Mouse (Mus musculus) kidney, adult 18-20 months (tissue): ENCODE data around the gene Stk39.

Experiments
- DNase-seq: peaks from one replicate; pipeline ENCODE4 v3.0.0; 2021

Gene Stk39

DNA sequence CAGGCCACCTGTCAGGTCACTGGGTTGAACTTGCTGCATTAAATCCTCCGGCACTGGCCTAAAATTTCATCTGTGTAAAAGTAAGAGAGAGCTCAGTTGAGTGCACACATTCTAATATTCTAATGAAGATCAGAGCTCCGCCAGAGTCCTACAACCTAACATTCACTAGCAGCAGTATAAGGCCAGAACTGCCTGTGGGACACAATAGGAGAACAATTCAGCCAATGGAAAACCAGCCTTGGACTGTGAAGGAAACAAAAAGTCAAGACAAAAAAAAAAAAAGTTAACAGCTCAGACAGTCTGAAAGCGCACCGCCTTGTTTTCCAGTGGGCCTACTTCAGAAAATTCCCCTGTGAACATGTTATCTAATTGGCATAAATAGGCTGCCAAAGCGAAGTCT lies 137.1 kb downstream of the Stk39 start:
- DNase-seq = no peak

DNA sequence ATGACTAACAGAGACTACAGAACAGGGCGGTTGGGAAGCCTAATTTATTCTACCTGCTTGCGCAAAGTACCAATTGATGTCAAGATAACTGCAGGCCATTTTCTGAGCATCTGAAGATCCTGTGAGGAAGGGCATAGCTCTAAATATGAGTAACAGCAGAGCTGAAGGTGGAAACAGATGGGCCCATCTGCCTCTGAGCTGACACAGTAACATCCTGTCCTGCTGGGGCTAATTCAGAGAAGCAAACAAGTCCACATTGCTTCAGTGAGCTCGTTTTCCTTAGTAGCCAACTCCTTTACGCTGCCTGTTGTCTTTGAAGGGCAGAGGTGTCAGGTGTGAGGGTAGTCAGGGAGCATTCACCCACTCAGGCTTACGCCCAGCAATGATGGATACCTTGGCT lies 146.8 kb downstream of the Stk39 start:
- no peak for DNase-seq

DNA sequence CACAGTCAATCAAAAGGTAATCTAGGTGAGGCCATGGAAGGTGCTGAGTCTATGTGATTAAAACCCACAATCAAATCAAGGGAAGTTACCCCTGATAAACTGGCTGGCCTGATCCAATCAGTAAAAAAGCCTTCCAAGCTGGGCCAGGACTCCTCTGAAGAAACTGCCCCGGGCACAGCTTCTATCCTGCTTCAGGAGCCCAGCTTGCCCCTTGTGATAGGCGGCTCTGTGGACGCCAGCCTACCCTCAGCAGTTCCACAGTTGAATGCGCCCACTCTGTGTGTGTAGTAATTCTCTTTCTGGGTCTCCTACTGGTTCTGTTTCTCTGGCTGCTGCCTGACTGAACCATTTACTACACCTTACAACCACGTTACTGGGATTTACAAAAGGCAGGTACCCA lies 150.8 kb downstream of the Stk39 start:
- DNase-seq = no peak

DNA sequence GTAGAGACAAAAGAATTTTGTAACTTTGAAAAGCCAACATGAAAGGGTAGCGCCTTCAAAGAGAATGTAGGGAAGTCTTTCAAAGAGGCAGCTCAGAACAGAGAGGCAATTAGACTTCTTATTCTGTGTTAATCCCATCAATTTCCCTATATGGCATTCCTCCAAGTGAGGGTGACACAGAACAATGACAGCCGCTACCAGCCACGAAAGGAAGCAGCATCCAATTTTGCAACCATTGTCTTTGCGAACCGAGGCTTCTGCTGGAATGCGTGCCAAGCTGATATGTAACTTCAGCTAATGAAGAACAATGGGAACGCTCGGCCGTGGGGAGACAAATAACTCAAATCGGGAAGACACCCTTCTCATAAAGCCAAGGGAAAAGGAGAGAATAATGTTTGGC lies 151.4 kb downstream of the Stk39 start:
- DNase-seq = no peak

DNA sequence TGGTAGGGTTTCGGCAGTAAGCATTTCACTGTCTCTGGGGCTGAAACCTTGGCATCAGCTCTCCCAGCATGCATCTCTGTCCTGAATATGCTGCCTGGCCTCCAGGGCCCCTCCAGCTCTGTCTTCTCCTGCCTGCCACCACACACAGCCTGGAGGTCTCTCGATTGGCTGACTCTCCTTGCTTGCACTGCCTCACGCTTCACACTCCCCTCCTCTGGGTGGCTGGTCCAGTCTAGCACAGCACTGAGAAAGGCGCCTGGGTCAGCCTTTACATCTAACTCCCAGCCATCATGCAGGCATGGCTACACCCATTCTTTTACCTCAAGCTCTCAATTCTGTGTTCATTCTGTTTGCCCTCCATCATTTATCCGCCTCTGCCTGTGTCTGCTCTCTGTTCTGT lies 153.6 kb downstream of the Stk39 start:
- DNase-seq = no peak

DNA sequence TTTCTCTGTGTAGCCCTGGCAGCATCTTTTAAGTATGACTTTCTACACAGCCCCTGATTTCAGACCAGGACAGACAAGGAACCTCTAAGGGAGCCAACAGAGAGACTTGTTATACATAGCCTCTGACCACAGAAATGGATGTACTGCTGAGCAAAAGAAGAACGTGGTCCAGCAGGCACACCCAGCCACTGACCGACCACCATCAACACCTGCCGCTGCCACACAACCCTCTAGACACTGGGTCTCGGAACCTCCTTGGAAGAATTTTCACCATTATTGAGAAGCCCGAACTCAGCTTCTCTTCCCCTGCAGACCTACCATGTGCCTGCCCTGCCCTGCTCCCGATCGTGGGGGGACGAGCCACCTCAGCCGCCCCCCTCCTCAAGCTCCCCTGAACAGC lies 154.2 kb downstream of the Stk39 start:
- DNase-seq = no peak

DNA sequence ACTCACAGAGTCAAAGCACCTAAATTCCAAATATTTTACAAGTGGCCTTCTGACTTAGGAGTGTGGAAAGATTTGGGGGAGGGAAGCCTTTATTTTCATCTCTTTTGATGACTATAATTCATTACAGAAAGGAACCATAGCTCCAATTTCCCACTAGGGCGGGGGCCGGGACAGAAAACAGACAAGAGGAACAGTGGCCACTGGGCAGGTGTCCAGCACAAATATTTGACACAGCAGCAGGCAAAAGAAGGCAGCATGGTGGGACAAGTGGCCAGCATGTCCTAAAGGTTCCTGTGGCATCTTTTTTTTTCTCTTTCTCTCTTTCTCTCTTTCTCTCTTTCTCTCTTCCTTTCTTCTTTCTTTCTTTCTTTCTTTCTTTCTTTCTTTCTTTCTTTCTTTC lies 154.6 kb downstream of the Stk39 start:
- DNase-seq = no peak

DNA sequence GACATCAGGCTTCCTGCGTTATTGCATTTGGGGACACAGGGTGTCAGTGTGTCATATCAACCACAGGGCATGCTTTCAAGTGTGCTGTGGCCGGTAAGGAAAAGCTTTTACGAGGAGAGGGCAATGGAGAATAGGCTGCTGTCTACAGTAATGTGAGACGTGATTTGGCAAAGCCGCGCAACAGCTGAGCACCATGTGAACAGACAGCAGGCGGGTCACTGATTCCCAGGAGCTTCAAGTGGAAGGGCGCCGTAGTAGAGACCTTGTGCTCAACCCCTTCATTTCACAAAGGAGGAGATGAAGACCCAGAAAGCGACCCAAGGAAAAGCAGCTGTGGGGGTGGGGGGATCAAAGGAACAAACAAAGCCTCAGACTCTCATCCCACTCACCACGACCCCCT lies 156.8 kb downstream of the Stk39 start:
- no peak for DNase-seq

DNA sequence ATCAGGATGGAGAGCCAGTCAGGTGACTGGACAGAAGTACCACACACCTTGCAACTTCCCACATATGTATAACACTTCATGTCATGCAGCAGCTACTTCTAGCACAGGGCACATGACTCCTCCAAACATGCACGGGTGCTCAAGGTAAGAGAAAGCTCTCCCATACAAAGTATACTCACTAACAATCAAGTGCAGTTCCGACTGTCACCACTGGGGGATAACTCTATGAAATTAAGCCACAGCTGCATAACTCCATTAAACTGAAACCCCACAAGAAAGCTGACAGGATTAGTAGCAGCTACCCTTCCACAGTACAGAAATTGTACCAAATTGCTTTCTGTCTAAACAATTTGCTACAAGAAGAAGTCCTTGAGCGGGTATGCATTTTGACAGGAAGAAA lies 161.9 kb downstream of the Stk39 start:
- DNase-seq = peak; percentile 22

DNA sequence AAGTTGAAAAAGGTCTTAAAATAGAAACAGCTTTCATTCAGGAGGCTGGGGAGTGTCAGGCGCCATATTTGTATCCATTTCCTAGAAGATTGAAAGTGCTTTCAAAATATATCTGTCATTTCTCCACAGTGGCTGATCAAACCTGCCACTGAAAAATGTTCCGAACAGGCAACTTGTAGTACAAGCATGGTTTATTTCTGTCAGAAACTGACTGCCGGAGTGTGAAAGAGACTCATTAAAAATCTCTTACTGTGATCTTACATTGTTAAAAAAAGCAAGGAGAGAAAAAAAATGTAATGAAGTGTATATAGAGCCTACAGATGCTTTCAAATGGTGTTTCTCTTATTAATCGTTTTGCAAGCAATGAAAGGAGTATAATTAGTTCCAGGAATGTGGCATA lies 165.5 kb downstream of the Stk39 start:
- no peak for DNase-seq

DNA sequence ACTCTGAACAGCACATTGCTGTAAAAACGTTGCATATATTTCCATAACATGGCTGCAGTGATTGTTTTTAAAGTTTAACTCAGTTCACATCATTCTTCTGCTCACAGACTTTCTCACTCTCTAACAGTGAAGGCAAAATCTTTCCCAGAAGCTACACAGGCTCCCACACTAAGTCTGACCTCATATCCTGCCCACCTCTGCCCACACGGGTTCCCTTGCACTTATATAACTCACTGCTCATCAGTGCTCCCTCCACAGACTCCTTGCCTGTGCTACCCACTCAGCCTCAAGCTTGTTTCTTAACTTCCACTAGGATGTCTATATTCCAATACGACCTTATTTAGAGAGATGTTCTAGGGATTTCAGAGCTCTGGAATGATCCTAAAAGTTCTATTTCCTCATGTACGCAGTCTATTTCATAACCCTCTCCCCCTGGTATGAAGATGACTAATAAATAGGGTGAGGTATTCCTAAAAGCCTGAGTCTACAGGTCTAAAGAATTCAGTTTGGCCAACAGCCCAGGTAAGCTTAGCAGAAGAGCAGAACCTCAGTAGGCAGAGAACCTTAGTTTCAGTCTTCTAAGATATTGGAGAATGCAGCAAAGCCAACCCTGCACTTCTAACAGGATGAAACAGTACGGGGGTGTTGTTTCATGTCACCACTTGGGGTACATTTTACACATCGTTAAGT lies 167.2 kb downstream of the Stk39 start:
- DNase-seq = no peak

DNA sequence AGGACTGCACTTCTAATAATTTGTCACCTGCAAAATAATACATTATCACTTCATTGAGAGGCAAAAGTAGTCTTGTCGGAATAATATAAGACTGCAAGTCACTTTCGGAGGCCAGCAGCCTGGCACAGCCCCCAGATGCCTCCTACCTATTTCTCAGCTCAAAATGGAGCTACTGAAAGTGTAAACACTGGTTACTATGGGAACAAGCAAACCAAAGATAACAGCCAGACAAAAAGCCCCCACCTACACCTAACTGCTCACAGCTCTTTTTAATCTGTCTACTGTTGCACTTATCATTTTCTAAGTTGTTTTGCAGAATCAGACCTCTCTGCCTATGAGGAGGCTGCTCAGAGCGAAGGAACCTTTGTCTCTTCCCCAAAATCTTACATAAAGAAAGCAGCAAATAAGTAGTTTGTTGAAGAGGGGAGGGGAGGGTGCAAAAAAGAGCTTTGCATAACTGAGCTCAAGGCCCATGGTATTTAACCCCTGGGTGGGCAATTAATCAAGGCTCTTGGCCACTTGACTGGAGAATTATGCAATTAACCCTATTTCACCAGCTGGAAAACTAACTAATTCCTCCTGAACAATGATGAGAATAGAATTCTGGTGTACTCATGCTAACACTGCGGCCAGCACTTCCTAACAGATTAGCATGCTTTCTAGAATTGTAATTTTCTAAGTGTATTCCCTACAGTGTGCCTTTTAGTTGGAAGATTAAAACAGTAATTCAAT lies 170.1 kb downstream of the Stk39 start:
- DNase-seq = no peak

DNA sequence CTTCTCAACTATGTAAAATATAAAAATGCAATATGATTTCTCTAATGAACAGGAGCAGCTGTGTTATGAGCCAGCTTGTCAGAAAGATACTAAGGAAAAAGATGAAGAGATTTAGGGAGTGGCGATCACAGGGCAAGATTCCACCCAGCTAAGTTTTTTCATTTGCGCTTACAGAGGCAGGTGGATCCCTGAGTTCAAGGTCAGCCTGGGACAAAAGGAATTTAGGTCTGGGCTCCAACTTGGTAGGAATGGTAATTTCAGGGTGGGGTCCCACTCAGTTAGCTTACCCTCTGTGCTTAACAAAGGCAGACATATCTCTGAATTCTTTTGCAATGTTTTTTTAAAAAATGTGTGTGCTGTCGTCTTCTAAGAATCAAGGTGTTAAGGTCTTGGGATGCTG lies 173.7 kb downstream of the Stk39 start:
- DNase-seq = no peak

DNA sequence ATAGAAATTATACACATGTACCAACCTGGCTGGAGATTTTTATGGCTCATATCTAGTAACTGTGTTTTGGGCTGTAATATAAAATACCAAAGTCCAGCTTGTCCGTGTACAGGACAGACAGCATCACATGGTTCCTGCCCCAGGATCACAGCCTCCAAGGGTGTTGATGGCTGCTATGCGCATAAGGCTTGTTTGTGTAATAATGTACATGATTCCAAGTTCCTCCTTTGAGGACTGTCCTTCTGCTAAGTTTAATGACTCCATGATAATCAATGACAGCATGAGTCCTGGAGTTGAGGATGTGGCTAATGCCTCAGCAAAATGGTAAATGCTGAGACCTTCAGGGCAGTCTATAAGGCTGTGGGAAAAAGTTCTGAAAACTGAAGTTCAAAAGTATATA lies 174.1 kb downstream of the Stk39 start:
- no peak for DNase-seq

DNA sequence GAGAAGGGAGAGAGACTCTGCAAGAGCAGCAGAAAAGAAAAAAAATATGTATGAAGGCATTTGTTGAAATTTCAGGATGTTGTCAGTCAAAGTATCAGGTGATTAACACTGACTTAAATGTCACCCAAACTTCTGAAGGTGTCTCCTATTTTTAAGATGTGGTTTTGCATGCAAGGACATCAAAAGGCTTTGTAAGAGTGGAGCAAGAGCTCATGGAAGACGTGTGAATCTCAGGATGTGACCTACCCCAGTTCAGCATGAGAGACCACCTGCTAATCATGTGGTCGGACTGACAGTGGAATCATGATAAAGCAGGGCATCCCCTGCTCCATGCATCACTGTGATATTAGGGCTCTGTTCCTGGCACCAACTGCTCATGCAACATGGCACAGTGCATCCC lies 175.3 kb downstream of the Stk39 start:
- no peak for DNase-seq

DNA sequence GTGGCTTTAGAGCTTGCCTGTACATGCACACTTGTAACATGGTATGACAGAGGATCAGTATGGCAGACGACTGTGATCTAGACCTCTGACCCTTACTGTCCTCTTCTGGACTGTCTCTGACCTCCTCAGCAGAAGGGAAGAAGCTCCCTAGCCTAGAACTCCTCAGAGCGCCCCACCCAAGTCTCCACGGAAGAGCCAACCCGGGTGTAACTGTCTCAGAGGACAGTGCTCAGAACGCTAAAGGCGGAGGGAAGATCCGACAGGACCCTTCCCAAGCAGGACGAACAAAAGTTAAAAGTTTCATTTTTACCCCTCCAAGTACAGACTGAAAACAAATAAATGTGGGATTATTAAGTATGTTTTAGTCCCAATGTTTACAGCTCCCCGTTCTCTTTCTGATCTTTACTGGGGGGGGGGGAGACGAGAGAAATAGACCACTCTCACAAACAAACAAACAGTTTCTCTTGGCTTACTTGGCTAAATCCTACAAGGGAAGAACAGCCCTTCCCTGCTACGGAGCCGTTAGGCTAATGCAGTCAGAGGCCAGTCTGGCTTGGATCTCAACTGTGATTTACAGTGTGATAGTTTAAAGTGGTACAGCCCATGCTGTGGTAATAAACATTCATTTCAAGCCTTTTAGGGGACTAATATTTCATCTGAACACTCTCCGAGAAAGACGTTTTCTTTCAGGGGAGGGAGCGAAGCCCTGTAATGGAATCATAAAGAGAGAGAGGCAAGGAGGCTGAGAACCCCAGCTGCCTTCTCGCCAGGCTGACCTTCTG lies 179.3 kb downstream of the Stk39 start:
- DNase-seq = no peak

DNA sequence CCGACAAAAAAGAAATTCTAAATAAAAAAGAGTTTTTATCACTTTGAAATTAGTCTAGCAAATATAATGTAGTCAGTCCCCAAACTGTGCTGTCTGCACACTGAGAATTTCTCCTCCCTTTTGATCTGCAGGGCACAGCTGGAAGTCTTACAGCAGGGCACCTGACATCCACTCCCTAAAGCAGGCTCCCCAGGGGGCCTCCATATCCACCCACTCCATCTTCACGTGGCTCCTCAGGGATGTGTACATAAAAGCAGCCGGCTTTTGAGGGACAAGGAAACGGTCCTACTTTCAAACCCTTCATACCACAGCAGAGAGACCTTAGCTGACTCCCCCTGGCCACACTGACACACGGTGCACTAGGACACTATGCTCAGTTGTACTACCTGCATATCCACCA lies 180.2 kb downstream of the Stk39 start:
- no peak for DNase-seq

DNA sequence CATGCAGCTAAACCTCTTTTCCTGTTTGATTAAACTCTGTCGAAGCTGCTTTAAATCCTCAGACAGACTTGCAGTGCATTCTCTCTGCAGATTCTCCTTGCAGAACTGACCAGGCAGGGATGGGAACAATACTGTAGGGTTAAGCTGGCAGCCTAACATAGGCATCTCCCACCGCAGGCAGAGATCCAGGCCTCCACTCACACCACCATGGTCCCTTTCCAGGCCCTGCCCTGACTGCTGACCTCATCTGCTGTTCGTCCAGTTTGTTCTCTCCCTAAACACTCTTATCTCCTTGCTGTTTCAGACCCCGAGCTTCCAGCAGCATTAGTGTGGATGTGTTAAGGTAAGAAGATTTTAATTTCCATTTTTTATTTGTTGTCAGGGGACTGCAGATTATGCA lies 182.1 kb downstream of the Stk39 start:
- DNase-seq = no peak

DNA sequence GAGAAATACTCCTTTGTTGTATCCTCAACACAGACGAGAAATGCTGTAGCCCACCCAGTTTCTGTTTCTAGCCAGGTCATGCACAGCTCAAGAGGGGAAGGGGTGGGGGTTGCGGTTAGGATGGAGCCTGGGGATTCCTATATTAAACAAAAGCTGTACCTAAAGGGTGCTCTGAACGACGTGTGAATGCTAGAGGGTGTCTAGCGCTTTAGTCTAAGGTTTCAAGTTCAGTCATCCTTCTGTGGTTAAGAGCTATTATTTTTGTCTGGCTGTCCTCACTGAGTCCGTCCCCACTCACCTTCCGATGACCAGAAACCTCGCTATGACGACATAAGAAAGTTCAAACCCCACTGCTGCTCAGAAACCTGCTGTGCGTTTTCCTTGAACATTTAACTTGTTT lies 182.9 kb downstream of the Stk39 start:
- no peak for DNase-seq

DNA sequence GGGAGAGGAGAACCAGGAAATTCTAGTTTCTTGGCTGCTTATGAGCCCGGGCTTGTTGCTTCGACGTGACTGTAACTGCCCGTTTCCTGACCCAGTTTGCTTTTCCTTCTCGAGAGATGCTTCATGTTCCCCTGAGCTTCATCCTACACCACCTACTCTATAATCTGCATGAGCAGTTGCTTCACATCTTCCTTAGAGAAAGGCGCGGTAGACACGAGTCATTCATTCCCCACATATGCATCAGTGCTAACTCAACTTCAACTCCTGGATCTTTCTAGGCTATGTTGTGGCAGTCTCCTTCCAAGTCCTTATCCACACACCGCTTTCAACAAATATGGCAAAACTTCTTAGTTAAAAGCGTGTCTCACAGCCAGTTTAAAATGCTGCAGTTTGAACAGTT lies 184.0 kb downstream of the Stk39 start:
- DNase-seq = no peak

DNA sequence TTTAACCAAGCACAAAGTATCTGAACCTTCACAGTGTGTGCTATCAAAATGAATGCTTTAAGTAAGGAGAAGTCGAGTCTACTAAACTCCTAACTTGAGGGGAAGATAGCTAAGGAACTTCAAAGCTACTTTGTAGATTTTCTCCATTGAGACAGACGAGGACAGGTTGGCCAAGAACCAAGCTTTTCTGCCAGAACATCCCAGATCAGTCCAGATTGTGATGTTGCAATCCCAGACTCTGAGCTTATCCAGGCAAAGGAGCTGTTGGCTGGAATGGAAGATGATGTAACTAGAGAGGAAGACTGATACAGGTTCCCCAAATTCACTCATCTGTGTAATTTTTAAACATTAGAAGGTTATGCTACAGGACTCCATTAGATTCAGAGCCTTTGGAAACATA lies 187.7 kb downstream of the Stk39 start:
- no peak for DNase-seq

DNA sequence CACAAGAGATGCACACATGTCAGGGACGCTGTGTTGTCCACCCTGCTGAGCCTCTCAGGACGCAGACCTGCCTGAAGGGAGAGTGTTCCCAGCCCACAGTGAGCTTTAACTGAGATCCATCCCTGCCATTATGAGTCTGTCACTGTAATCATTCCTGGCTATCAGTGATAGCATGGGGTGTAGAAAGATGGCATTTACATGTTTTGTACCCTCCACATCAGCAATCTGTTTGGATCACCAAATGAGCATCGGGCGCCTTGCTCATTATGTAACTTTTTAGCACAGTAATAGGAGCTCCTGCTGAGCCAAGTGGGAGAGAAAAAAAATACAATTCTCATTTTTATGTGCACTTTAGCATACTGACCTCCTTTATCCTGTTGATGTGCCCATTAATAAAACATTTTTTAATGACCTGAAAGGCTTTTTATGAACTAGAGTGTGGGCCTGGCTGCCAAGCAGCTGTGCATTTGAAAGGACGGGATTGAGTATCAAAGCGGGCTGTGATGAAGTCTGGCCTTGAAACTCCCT lies 189.0 kb downstream of the Stk39 start:
- no peak for DNase-seq

DNA sequence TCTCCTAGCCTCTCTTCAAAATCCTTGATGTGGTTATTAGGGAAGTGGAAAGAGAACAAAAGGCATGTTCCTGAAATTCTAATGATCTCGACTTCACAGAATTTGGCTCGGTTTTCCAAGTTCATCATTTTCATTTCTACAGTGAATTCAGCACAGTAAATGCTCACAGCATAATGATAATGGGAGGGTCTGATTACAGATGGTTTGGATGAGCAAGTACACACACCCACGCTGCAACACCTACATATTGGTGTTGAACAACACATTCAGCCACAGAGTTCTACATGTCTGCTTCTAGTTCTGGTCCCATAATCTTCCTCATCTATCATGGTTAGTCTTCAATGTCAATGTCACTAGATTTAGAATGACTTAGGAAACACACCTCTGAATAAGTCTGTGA lies 190.5 kb downstream of the Stk39 start:
- DNase-seq = no peak

DNA sequence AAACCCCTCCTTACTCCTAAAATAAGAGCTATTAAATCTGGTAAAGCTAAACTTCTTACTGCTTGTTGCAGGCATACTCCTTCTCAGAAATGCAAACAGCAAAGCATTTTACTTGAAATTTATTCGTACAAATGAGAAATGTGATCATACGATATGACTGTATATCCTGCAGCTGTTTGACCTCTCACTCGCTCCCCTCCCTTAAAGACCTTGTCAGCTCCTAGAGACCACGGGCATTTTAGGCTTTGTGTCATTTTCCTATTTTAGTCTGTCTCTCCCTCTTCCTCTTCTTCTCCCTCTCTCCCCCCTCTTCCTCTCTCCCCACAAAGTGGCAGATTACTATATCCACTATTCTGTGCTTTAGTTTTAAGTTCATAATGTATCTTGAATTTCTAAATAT lies 200.8 kb downstream of the Stk39 start:
- DNase-seq = no peak
